Mouse (Mus musculus) neural tube, embryonic 13.5 days (tissue): ENCODE measurements at regions not wholly inside any gene's neighbourhood (a gene's known extent, or its start where the extent isn't known, plus 50 kb on each side); places are given as distances from the start of the nearest gene placed in this dataset.

Experiments
- ATAC-seq: fragments of 200-750 bp; cut with Nextera tagmentation; 2 replicates; pipeline ENCODE4 v1.8.0; 2017; ENCODE audit warnings: low read depth, mild to moderate bottlenecking, moderate TSS enrichment, moderate library complexity
- H3K27ac ChIP-seq: fragments of 300-500 bp; sonication (generic); replicated peaks from 2 replicates; pipeline ENCODE4 v1.5.1; 2015; ENCODE audit warnings: moderate library complexity, mild to moderate bottlenecking, inconsistent platforms
- H3K27me3 ChIP-seq: fragments of 300-500 bp; sonication (generic); 2 replicates; pipeline ENCODE4 v1.6.1; 2015; ENCODE audit warnings: mild to moderate bottlenecking, inconsistent platforms
- H3K36me3 ChIP-seq: fragments of 300-500 bp; sonication (generic); 2 replicates; pipeline ENCODE4 v1.6.1; 2015; ENCODE audit warnings: mild to moderate bottlenecking, inconsistent platforms
- H3K4me1 ChIP-seq: fragments of 300-500 bp; sonication (generic); replicated peaks from 2 replicates; pipeline ENCODE4 v1.6.1; 2015; ENCODE audit warnings: inconsistent platforms
- H3K4me2 ChIP-seq: fragments of 300-500 bp; sonication (generic); 2 replicates; pipeline ENCODE4 v1.6.1; 2015; ENCODE audit warnings: inconsistent platforms, mild to moderate bottlenecking, moderate library complexity
- H3K4me3 ChIP-seq: fragments of 300-500 bp; sonication (generic); 2 replicates; pipeline ENCODE4 v1.5.1; 2015; ENCODE audit warnings: mild to moderate bottlenecking, inconsistent platforms
- H3K9ac ChIP-seq: fragments of 300-500 bp; sonication (generic); 2 replicates; pipeline ENCODE4 v1.6.1; 2015; ENCODE audit warnings: moderate library complexity, mild to moderate bottlenecking, inconsistent platforms
- H3K9me3 ChIP-seq: fragments of 300-500 bp; sonication (generic); 2 replicates; pipeline ENCODE4 v1.6.1; 2016; ENCODE audit warnings: inconsistent platforms
- WGBS: fragments of 180-500 bp; shearing (Covaris S2); methylation state at CpG from one replicate; pipeline ENCODE4 v1.1.7; 2015; 5-methylcytosine and 5-hydroxymethylcytosine counted together

GRCm38 (mm10) chr8:103501328-103501727, 600.1 kb upstream of the Cdh5 start:
- Histone ChIP-seq H3K9me3 (no peaks in the 10 kb centered on the region), H3K4me2 (no peak overlapping the region), H3K27ac (no peak overlapping the region), H3K36me3 (no peaks in the 10 kb centered on the region), H3K4me3 (no peak overlapping the region), H3K4me1 (no peaks in the 10 kb centered on the region), H3K9ac (no peak overlapping the region), H3K27me3 (no peaks in the 10 kb centered on the region)
- ATAC-seq, result no peak
- WGBS, result 78% methylated on average over 2 of the region's 2 CpGs

GRCm38 (mm10) chr8:103502991-103503767, 598.2 kb upstream of the Cdh5 start:
- WGBS, result 71% methylated on average over 9 of the region's 9 CpGs
- Histone ChIP-seq H3K9me3 (no peaks in the 10 kb centered on the region), H3K9ac (no peak overlapping the region), H3K27me3 (no peaks in the 10 kb centered on the region), H3K27ac (no peak overlapping the region), H3K4me3 (no peak overlapping the region), H3K4me2 (no peak overlapping the region), H3K4me1 (no peaks in the 10 kb centered on the region), H3K36me3 (no peaks in the 10 kb centered on the region)
- ATAC-seq, result no peak

GRCm38 (mm10) chr8:103506334-103506733, 595.1 kb upstream of the Cdh5 start:
- no peaks in the 10 kb centered on the region for H3K4me1 ChIP-seq
- no peak overlapping the region for H3K9ac ChIP-seq
- H3K36me3 ChIP-seq, result no peaks in the 10 kb centered on the region
- no peak overlapping the region for H3K27ac ChIP-seq
- no peaks in the 10 kb centered on the region for H3K27me3 ChIP-seq
- WGBS, result 70% methylated on average over 6 of the region's 6 CpGs
- H3K9me3 ChIP-seq, result no peaks in the 10 kb centered on the region
- H3K4me3 ChIP-seq, result no peak overlapping the region
- no peak for ATAC-seq
- H3K4me2 ChIP-seq, result no peak overlapping the region

- Histone ChIP-seq H3K4me1 (no peaks in the 10 kb centered on the region), H3K9me3 (no peaks in the 10 kb centered on the region), H3K4me3 (no peak overlapping the region), H3K36me3 (no peaks in the 10 kb centered on the region), H3K4me2 (no peak overlapping the region), H3K27me3 (no peaks in the 10 kb centered on the region), H3K27ac (no peak overlapping the region), H3K9ac (no peak overlapping the region)
- no peak for ATAC-seq
- WGBS, result 70% methylated on average over 5 of the region's 5 CpGs
Observed at GRCm38 (mm10) chr8:103507068-103507467, 594.4 kb upstream of the Cdh5 start.

GRCm38 (mm10) chr8:103520141-103520866, 581.1 kb upstream of the Cdh5 start:
- H3K4me2 ChIP-seq, result no peak overlapping the region
- H3K9ac ChIP-seq, result no peak overlapping the region
- H3K27me3 ChIP-seq, result no peaks in the 10 kb centered on the region
- no peaks in the 10 kb centered on the region for H3K4me1 ChIP-seq
- no peak for ATAC-seq
- H3K9me3 ChIP-seq, result no peaks in the 10 kb centered on the region
- H3K27ac ChIP-seq, result no peak overlapping the region
- no peaks in the 10 kb centered on the region for H3K36me3 ChIP-seq
- no peak overlapping the region for H3K4me3 ChIP-seq
- WGBS, result 74% methylated on average over 4 of the region's 4 CpGs

GRCm38 (mm10) chr8:103530903-103531302, 570.5 kb upstream of the Cdh5 start:
- Histone ChIP-seq H3K4me3 (no peak overlapping the region), H3K4me1 (no peaks in the 10 kb centered on the region), H3K36me3 (no peaks in the 10 kb centered on the region), H3K4me2 (no peak overlapping the region), H3K27me3 (no peaks in the 10 kb centered on the region), H3K9ac (no peak overlapping the region), H3K9me3 (no peaks in the 10 kb centered on the region), H3K27ac (no peak overlapping the region)
- no peak for ATAC-seq
- 74% methylated on average over 4 of the region's 4 CpGs for WGBS

- Histone ChIP-seq H3K4me2 (no peak overlapping the region), H3K27ac (no peak overlapping the region), H3K4me3 (no peak overlapping the region), H3K36me3 (no peaks in the 10 kb centered on the region), H3K9ac (no peak overlapping the region), H3K4me1 (no peaks in the 10 kb centered on the region), H3K27me3 (no peaks in the 10 kb centered on the region), H3K9me3 (no peaks in the 10 kb centered on the region)
- no peak for ATAC-seq
- 92% methylated on average over 4 of the region's 4 CpGs for WGBS
Observed at GRCm38 (mm10) chr8:103534971-103535370, 566.5 kb upstream of the Cdh5 start.

- Histone ChIP-seq H3K4me2 (no peak overlapping the region), H3K4me1 (no peaks in the 10 kb centered on the region), H3K4me3 (no peak overlapping the region), H3K9me3 (no peaks in the 10 kb centered on the region), H3K27me3 (no peaks in the 10 kb centered on the region), H3K36me3 (no peaks in the 10 kb centered on the region), H3K9ac (no peak overlapping the region), H3K27ac (no peak overlapping the region)
- ATAC-seq, result no peak
- 70% methylated on average over 2 of the region's 2 CpGs for WGBS
Observed at GRCm38 (mm10) chr8:103536856-103537255, 564.6 kb upstream of the Cdh5 start.

GRCm38 (mm10) chr8:103541954-103542353, 559.5 kb upstream of the Cdh5 start:
- 79% methylated on average over 2 of the region's 2 CpGs for WGBS
- no peak for ATAC-seq
- no peak overlapping the region for H3K4me2 ChIP-seq

GRCm38 (mm10) chr8:103551916-103552535, 549.4 kb upstream of the Cdh5 start:
- Histone ChIP-seq H3K9me3 (no peaks in the 10 kb centered on the region), H3K27me3 (no peaks in the 10 kb centered on the region), H3K9ac (no peak overlapping the region), H3K4me2 (no peak overlapping the region), H3K4me3 (no peak overlapping the region), H3K36me3 (no peaks in the 10 kb centered on the region), H3K4me1 (no peaks in the 10 kb centered on the region), H3K27ac (no peak overlapping the region)
- no peak for ATAC-seq
- WGBS, result 93% methylated on average over 8 of the region's 8 CpGs

More at GRCm38 (mm10) chr8:103541954-103542353, 559.5 kb upstream of the Cdh5 start:
- no peaks in the 10 kb centered on the region for H3K4me1 ChIP-seq
- H3K36me3 ChIP-seq, result no peaks in the 10 kb centered on the region
- H3K4me3 ChIP-seq, result no peak overlapping the region
- no peak overlapping the region for H3K27ac ChIP-seq
- H3K27me3 ChIP-seq, result no peaks in the 10 kb centered on the region
- H3K9ac ChIP-seq, result no peak overlapping the region
- no peaks in the 10 kb centered on the region for H3K9me3 ChIP-seq

- ATAC-seq, result no peak
- H3K27ac ChIP-seq, result no peak overlapping the region
- no peak overlapping the region for H3K9ac ChIP-seq
- WGBS, result 90% methylated on average over 2 of the region's 2 CpGs
- H3K4me1 ChIP-seq, result no peaks in the 10 kb centered on the region
- H3K4me3 ChIP-seq, result no peak overlapping the region
- no peaks in the 10 kb centered on the region for H3K36me3 ChIP-seq
- H3K27me3 ChIP-seq, result no peaks in the 10 kb centered on the region
- H3K4me2 ChIP-seq, result no peak overlapping the region
- no peaks in the 10 kb centered on the region for H3K9me3 ChIP-seq
Observed at GRCm38 (mm10) chr8:103561606-103562005, 539.8 kb upstream of the Cdh5 start.

GRCm38 (mm10) chr8:103570864-103571425, 530.5 kb upstream of the Cdh5 start:
- H3K9me3 ChIP-seq, result no peaks in the 10 kb centered on the region; the same call in 1 of the 2 replicates

More at GRCm38 (mm10) chr8:103570864-103571425, 530.5 kb upstream of the Cdh5 start:
- no peak overlapping the region for H3K27ac ChIP-seq
- no peaks in the 10 kb centered on the region for H3K27me3 ChIP-seq
- H3K4me1 ChIP-seq, result no peaks in the 10 kb centered on the region; the same call in 1 of the 2 replicates
- no peak overlapping the region for H3K9ac ChIP-seq
- no peak overlapping the region for H3K4me2 ChIP-seq
- H3K4me3 ChIP-seq, result no peak overlapping the region
- no peak for ATAC-seq
- WGBS, result 55% methylated on average over 11 of the region's 11 CpGs
- no peaks in the 10 kb centered on the region for H3K36me3 ChIP-seq
